Mouse (Mus musculus) brain, embryonic 14.5 days (tissue): ENCODE data around the gene Rgma. TPM values are rescaled to one million over a fixed set of nuclear protein-coding genes. Genes with fewer than 3 reads are reported as not detected.

Experiments used
- DNase-seq: peaks from one replicate; pipeline ENCODE4 v3.0.0-alpha.2; 2011; ENCODE audit warnings: low read depth
- CTCF ChIP-seq: fragments of 200-500 bp; IDR thresholded peaks from 2 replicates; pipeline ENCODE4 v1.5.1; 2012; ENCODE audit warnings: inconsistent platforms, mild to moderate bottlenecking, moderate library complexity, borderline replicate concordance; ENCODE audit not compliant: insufficient read depth, insufficient read length; ENCODE audit errors: extremely low read depth
- POLR2A ChIP-seq: fragments of 200-500 bp; IDR thresholded peaks from 2 replicates; pipeline ENCODE4 v1.6.1; 2012; ENCODE audit warnings: mild to moderate bottlenecking, inconsistent platforms, borderline replicate concordance; ENCODE audit not compliant: poor library complexity, insufficient read depth, insufficient read length, severe bottlenecking; ENCODE audit errors: extremely low read depth
- polyA plus RNA-seq: library from polyadenylated mRNA; depleted of rRNA; stranded (reverse); fragments of >200 nt; gene quantifications from 2 replicates; pipeline ENCODE4 v1.2.3, GENCODE M21; 2012; rRNA removed

The Rgma gene
- 59.9 and 142 TPM in 2 replicates for polyA plus RNA-seq

DNA sequence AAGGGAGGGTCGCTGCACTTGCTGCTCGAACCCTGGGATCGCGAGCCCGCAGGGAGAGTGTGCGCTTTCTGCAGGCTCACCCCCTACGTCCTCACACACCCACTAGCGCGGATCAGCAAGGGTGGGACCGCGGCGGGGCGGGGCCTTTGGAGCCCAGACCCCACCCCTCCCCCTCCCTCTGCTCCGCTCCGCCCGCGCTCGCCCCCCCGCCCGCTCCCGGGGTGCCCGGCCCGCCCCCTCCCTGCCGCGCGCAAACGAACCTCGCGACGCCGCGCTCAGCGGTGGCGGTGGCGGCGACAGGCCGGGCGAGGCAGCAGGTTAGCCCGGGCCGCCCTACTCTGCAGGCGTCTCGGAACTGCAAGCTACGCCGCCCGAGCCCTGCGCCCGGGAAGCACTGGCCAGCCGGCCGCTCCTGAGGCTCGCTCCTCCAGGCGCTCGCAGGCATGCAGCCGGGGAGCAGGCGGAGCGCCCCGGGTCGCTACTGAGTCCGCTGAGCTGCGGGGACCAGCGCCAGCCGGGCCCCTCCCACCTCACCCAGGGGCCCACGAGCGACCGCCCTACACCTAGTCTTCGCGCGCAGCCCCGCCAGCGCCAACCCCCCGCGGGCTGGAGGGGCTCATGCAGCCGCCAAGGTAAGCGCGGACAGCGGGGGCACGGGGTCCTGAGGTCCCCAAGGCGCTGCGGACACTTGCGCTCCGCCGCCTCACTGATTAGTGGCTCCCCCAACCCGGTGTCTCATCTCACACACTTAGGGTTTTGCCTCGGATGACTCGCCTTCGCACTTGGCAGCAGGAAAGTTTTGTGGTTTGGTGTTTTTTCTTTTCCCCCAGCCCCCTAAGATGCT, at the start of gene Rgma:
TSS of gene Rgma (plus strand) at position 253 of the 844 bp plus-strand sequence.
- peak; percentile 93 for DNase-seq
- no peak for TF ChIP-seq CTCF
- peak; percentile 50 for TF ChIP-seq POLR2A

GRCm38 (mm10) chr7:73326236-73326635, 49.1 kb upstream of the Rgma start:
- no peak for TF ChIP-seq CTCF
- TF ChIP-seq POLR2A, result no peak
- DNase-seq, result no peak

DNA sequence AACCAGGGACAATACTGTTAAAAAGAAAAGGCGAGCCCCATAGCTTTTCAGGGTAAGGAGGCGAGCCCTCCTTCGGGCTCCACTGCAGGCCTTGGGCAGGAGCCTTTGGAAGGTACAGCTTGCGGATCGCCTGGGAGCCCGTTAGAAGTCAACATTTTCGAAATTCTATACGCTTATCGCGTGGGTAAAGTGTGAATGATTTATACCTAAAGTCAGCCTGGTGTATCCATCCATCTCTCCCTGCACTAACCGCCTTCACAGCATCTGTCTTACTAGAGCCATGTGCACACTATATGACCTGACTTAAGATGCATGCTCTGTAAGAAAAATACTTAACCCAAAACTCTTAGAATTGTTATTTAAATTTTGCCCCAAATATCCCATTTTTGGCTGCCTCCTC, 48.6 kb upstream of the Rgma start:
- no peak for DNase-seq
- no peak for TF ChIP-seq CTCF
- no peak for TF ChIP-seq POLR2A

- no peak for DNase-seq
- TF ChIP-seq POLR2A (no peak), CTCF (no peak)
Observed at GRCm38 (mm10) chr7:73327193-73327592, 48.1 kb upstream of the Rgma start.

DNA sequence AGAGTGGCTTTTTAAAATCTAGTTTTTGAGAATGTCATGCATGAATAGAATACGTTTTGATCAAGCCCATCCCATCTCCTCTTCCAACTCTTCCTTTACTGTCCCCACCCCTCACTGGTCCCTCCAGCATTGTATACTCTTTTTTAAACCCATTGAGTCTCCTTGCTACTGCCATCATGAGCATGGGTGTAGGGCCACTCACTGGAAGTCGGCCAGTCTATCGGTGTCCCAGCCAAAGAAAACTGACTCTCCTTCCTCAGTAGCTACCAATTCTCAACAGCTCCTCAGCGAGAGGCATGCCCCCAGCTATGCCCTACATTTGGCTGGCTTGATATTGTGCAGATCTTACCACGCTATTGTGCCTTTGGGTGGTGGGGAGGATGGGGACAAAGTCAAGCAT, 47.7 kb upstream of the Rgma start:
- DNase-seq, result no peak
- TF ChIP-seq POLR2A, result no peak
- TF ChIP-seq CTCF, result no peak

GRCm38 (mm10) chr7:73328653-73329207, 46.6 kb upstream of the Rgma start:
- TF ChIP-seq CTCF (no peak), POLR2A (no peak)
- no peak for DNase-seq

DNA sequence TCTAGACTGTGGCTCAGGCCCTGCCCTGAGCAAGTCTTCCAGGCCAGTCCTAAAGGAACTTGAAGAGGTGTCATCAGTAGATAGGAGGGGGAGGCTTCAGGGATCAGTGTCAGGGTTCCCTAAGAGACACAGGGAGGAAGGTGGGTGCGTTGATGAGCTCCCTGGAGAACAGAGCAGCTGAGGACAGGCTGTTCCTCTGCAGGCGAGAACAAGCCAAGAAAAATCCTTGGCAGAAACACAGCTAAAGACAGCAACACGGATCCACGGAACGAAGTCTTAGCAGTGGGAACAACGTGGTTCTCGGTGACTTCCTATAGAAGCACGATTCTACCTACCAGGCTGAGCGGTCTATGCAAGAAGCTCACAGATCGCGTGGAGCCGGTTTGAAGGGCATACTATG, 44.6 kb upstream of the Rgma start:
- TF ChIP-seq POLR2A (no peak), CTCF (no peak)
- peak; percentile 36 for DNase-seq

GRCm38 (mm10) chr7:73331645-73332044, 43.7 kb upstream of the Rgma start:
- TF ChIP-seq POLR2A, result no peak
- no peak for TF ChIP-seq CTCF
- no peak for DNase-seq

DNA sequence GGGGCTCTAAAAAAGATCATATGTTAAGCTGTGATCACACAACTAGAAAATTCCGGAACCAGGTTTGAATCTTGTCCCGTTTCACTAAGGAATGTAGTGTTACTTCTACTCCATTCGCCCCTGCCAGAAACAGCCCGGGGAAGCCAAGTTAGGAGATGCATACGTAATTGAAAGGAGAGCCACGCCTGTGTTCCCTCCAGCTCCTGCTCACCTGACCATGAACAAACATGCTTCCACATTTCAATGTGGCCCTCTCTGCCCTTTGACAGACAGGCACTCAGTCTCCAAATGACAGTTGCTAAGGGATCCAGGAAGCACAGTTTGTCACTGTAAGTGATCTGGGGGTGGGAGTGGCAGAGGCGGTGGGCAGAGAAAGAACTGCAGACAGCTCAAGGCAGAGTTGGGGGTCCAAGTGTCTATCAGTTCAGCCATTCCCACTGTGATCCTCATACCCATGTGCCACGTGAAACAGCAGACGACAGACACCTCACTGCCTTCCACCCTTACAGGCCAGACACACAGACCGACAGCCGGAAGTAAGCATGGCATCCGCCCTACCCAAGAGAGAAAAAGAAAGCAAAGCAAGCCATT, 41.8 kb upstream of the Rgma start:
- TF ChIP-seq CTCF (no peak), POLR2A (no peak)
- DNase-seq, result peak; percentile 47

DNA sequence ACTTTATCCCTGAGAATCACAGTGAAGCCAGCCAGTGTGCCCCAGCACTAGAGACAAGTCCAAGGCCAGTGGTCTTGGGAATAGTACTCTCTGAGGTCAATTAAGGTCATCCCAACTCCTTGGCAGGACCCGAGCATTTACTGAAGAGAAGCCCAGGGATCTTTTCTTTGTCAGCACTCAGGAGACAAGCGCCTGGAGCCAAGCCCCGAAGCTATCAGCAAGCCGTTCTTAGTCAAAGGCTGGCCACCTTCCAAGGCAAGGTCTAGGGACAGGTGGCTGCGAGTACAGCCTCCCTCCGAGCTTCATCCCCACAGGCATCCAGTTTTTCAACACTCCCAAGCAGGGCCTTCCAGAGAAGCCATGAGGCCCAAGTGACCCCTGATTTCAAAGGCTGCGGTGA, 40.4 kb upstream of the Rgma start:
- DNase-seq, result peak; percentile 78
- TF ChIP-seq POLR2A, result no peak
- TF ChIP-seq CTCF, result no peak

DNA sequence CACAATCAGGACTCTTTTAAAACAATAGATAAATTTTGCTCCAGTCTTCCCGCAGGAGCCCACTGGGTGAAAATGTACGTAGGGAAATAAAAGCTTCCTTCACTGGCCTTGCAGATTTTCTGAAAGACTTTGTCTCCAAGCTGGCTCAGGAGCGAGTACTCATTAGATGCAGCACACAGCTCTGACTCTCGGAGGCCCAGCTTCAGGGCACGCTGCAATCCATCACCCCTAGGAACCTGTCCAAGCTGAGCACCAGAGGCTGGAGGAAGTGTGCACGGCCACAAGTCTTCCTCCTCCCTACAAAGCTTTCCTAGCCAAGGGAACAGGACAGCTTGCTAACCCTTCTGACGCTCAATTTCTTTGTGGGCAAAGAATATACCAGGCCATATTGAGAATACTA, 38.9 kb upstream of the Rgma start:
- DNase-seq, result peak; percentile 60
- TF ChIP-seq POLR2A (no peak), CTCF (no peak)

- no peak for DNase-seq
- TF ChIP-seq POLR2A (no peak), CTCF (no peak)
Observed at GRCm38 (mm10) chr7:73338353-73338752, 37.0 kb upstream of the Rgma start.

GRCm38 (mm10) chr7:73343852-73344251, 31.5 kb upstream of the Rgma start:
- TF ChIP-seq POLR2A, result no peak
- TF ChIP-seq CTCF, result no peak
- DNase-seq, result peak; percentile 59
